Mouse (Mus musculus) CD4-positive, CD25-positive, alpha-beta regulatory T cell, adult 4 months (primary cell): Measurements from ENCODE around the gene Plxna2. TPM values are rescaled to one million over a fixed set of nuclear protein-coding genes. Genes with fewer than 3 reads are reported as not detected.

Experiments
- ATAC-seq: one replicate; pipeline ENCODE4 v1.8.0; 2017
- polyA plus RNA-seq, 2 experiments: library from polyadenylated mRNA; unstranded; fragments of 100-300 nt; shearing (Covaris generic); gene quantifications; one replicate each; pipeline ENCODE4 v1.2.1; 2017

Gene Plxna2
- polyA plus RNA-seq, 2 experiments from 2014 or later, result not detected

- ATAC-seq, result no peak
Measured at GRCm38 (mm10) chr1:194623641-194624040, 5.6 kb downstream of the Plxna2 start.

GRCm38 (mm10) chr1:194624411-194624810 lies 6.4 kb downstream of the Plxna2 start:
- ATAC-seq, result no peak

- ATAC-seq, result no peak
Measured at GRCm38 (mm10) chr1:194624973-194625372, 7.0 kb downstream of the Plxna2 start.

GRCm38 (mm10) chr1:194626109-194626508 lies 8.1 kb downstream of the Plxna2 start:
- no peak for ATAC-seq

- no peak for ATAC-seq
Measured at GRCm38 (mm10) chr1:194627286-194627685, 9.3 kb downstream of the Plxna2 start.

GRCm38 (mm10) chr1:194629135-194629689 lies 11.2 kb downstream of the Plxna2 start:
- ATAC-seq, result no peak

- no peak for ATAC-seq
Measured at GRCm38 (mm10) chr1:194630498-194631056, 12.6 kb downstream of the Plxna2 start.

GRCm38 (mm10) chr1:194631574-194631973 lies 13.6 kb downstream of the Plxna2 start:
- no peak for ATAC-seq

- no peak for ATAC-seq
Measured at GRCm38 (mm10) chr1:194632029-194632428, 14.0 kb downstream of the Plxna2 start.

GRCm38 (mm10) chr1:194635411-194635810 lies 17.4 kb downstream of the Plxna2 start:
- no peak for ATAC-seq

- no peak for ATAC-seq
Measured at GRCm38 (mm10) chr1:194635942-194636341, 17.9 kb downstream of the Plxna2 start.

- no peak for ATAC-seq
Measured at GRCm38 (mm10) chr1:194637391-194638304, 19.6 kb downstream of the Plxna2 start.

GRCm38 (mm10) chr1:194641601-194642301 lies 23.7 kb downstream of the Plxna2 start:
- ATAC-seq, result no peak

GRCm38 (mm10) chr1:194642302-194642787 lies 24.3 kb downstream of the Plxna2 start:
- ATAC-seq, result no peak

- no peak for ATAC-seq
Measured at GRCm38 (mm10) chr1:194643930-194644329, 25.9 kb downstream of the Plxna2 start.

GRCm38 (mm10) chr1:194645898-194646297 lies 27.9 kb downstream of the Plxna2 start:
- ATAC-seq, result no peak

- no peak for ATAC-seq
Measured at GRCm38 (mm10) chr1:194650076-194650475, 32.1 kb downstream of the Plxna2 start.

GRCm38 (mm10) chr1:194650566-194650965 lies 32.5 kb downstream of the Plxna2 start:
- ATAC-seq, result no peak

GRCm38 (mm10) chr1:194651987-194652386 lies 34.0 kb downstream of the Plxna2 start:
- ATAC-seq, result no peak

- ATAC-seq, result no peak
Measured at GRCm38 (mm10) chr1:194658459-194659160, 40.6 kb downstream of the Plxna2 start.

GRCm38 (mm10) chr1:194660426-194661119 lies 42.6 kb downstream of the Plxna2 start:
- ATAC-seq, result no peak

- no peak for ATAC-seq
Measured at GRCm38 (mm10) chr1:194663021-194663420, 45.0 kb downstream of the Plxna2 start.
